In the genomic region with DNA sequence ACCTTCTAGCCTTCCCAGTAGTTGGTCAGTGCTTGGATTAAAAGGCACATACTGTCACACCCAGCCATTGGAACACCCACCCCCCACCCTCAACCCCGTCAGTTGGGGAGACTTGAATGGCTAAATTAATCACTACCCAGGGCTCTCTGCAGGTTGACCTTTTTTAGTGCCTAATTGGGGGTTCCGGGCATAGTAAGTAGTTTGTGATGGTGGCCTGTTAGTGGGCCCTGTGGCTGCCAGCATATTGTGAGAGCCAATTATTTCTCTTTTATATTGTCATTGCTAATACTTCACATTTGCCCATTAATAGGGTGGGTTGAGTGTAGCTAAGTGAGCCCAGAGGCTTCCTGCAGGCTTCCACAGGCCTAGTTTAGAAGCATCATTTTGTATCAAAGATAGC, we compare ENCODE assay signal across 9 mouse cellular contexts. TPM values are rescaled to one million over a fixed set of nuclear protein-coding genes. Genes with fewer than 3 reads are reported as not detected.
DNase-seq lines count a peak whose midpoint lies in the region; ATAC-seq and TF ChIP-seq lines count a peak whose summit lies in the region.
"Had no signal": no experiment of that assay in that cellular context is flagged by ENCODE, and none has a peak within 500 bp of the region (broad histone marks: within the 10 kb centered on the region; RNA-seq: fewer than 3 reads in every experiment).

No protein-coding gene starts in this region.

- no peak overlapping the region for H3K27ac ChIP-seq in lung, embryonic 15.5 days
- H3K27ac ChIP-seq in forebrain, embryonic 13.5 days = no peak overlapping the region
- H3K27ac ChIP-seq in limb, embryonic 14.5 days (replicated peaks; ENCODE audit: low read depth, low read length) = no peak overlapping the region

- H3K4me1 ChIP-seq in lung, embryonic 15.5 days = peaks cover 37% of the 10 kb centered on the region
- H3K4me1 ChIP-seq in lung, adult 2 months (ENCODE audit: control insufficient read depth, insufficient read depth, low read length) = peaks cover 9% of the 10 kb centered on the region
- H3K4me1 ChIP-seq in forebrain, embryonic 13.5 days = peaks cover 58% of the 10 kb centered on the region
- H3K4me1 ChIP-seq in limb, embryonic 14.5 days (ENCODE audit: control insufficient read depth, insufficient read depth, low read length) = peaks cover 30% of the 10 kb centered on the region

- H3K27me3 ChIP-seq in lung, embryonic 15.5 days = no peaks in the 10 kb centered on the region
- H3K27me3 ChIP-seq in forebrain, embryonic 13.5 days = no peaks in the 10 kb centered on the region
- no peaks in the 10 kb centered on the region for H3K27me3 ChIP-seq in limb, embryonic 14.5 days (ENCODE audit: control insufficient read depth, insufficient read depth, low read length)

- H3K36me3 ChIP-seq in lung, embryonic 15.5 days = no peaks in the 10 kb centered on the region
- no peaks in the 10 kb centered on the region for H3K36me3 ChIP-seq in forebrain, embryonic 13.5 days (ENCODE audit: poor library complexity, severe bottlenecking)
- H3K36me3 ChIP-seq in limb, embryonic 14.5 days (ENCODE audit: control insufficient read depth, insufficient read depth, low read length) = no peaks in the 10 kb centered on the region

- H3K9me3 ChIP-seq in lung, embryonic 15.5 days = no peaks in the 10 kb centered on the region
- 0 out of 2 replicates have a peak, but pooled peaks cover 6% of the 10 kb centered on the region for H3K9me3 ChIP-seq in forebrain, embryonic 13.5 days (replicated peaks)
- H3K9me3 ChIP-seq in limb, embryonic 14.5 days (ENCODE audit: control insufficient read depth, low read length) = no peaks in the 10 kb centered on the region

- WGBS in lung, embryonic 15.5 days = 56% methylated on average over 2 of the region's 2 CpGs
- 53% methylated on average over 2 of the region's 2 CpGs for WGBS in lung, adult 2 months
- WGBS in forebrain, embryonic 13.5 days = 2% methylated on average over 2 of the region's 2 CpGs
- WGBS in limb, embryonic 14.5 days = 20% methylated on average over 2 of the region's 2 CpGs

- no peak for ATAC-seq in lung, embryonic 15.5 days (ENCODE audit: borderline replicate concordance, extremely low read depth, low FRiP score, low TSS enrichment)
- no peak for ATAC-seq in forebrain, embryonic 13.5 days
- no peak for ATAC-seq in limb, embryonic 14.5 days (ENCODE audit: low FRiP score, low read depth)
- ATAC-seq in frontal cortex, adult (ENCODE audit: low TSS enrichment) = no peak

- no peak for DNase-seq in lung, adult 2 months
- DNase-seq in limb, embryonic 14.5 days (ENCODE audit: low spot score) = no peak
- peak; percentile 81 for DNase-seq in retina, postnatal 1 day
- DNase-seq in cerebellum, postnatal 36 days = no peak
- no peak for DNase-seq in left cerebral cortex, adult 9 months (ENCODE audit: low spot score in 2 of 2)
- DNase-seq: right cerebral cortex, postnatal 4 days had no signal

- peak overlapping the region; percentile 71 for H3K4me2 ChIP-seq in lung, embryonic 15.5 days
- peak overlapping the region; percentile 76 for H3K4me2 ChIP-seq in forebrain, embryonic 13.5 days
- H3K4me2 ChIP-seq in limb, embryonic 14.5 days (replicated peaks; ENCODE audit: low read depth, low read length, severe bottlenecking) = peak overlapping the region; percentile 75

- peak overlapping the region; percentile 98 for H3K4me3 ChIP-seq in lung, embryonic 15.5 days
- no peak overlapping the region for H3K4me3 ChIP-seq in lung, adult 2 months (replicated peaks; ENCODE audit: extremely low read depth, low read depth, low read length)
- H3K4me3 ChIP-seq in forebrain, embryonic 13.5 days = peak overlapping the region; percentile 94
- peak overlapping the region; percentile 93 for H3K4me3 ChIP-seq in limb, embryonic 14.5 days (replicated peaks; ENCODE audit: low read length)

- H3K9ac ChIP-seq in lung, embryonic 15.5 days = no peak overlapping the region
- peak overlapping the region; percentile 48 for H3K9ac ChIP-seq in forebrain, embryonic 13.5 days
- H3K9ac ChIP-seq in limb, embryonic 14.5 days (ENCODE audit: low read depth, low read length, severe bottlenecking) = no peak overlapping the region

- TF ChIP-seq CTCF in lung, adult 2 months (IDR thresholded peaks at IDR 0.05; ENCODE audit: insufficient read depth, low read length) = no peak

- TF ChIP-seq POLR2A in lung, adult 2 months (IDR thresholded peaks at IDR 0.05; ENCODE audit: borderline replicate concordance, extremely low read depth, low read depth, low read length) = no peak
- no peak for TF ChIP-seq POLR2A in limb, embryonic 14.5 days (IDR thresholded peaks at IDR 0.05; ENCODE audit: borderline replicate concordance, extremely low read depth, insufficient read depth, insufficient read length)

RNA-seq across cellular contexts. Expression of gene Gdi2, which starts 2.3 kb away (rescaled TPM):
- polyA plus RNA-seq in lung, embryonic 15.5 days (2015; fragmentation: Nextera tagmentation; extraction: Ambion mirVana) = 439 and 440 TPM in 2 replicates
- 119 and 134 TPM in 2 replicates for polyA plus RNA-seq in lung, adult 2 months (2012; rRNA removed)
- 447 and 450 TPM in 2 replicates for polyA plus RNA-seq in forebrain, embryonic 13.5 days (2015; fragmentation: Nextera tagmentation; extraction: Ambion mirVana)
- 234 and 274 TPM in 2 replicates for polyA plus RNA-seq in limb, embryonic 14.5 days (2012; rRNA removed)
- polyA plus RNA-seq in limb, embryonic 14.5 days (2014; fragmentation: Nextera tagmentation; extraction: Ambion mirVana) = 463 TPM in 2 replicates
